Mouse (Mus musculus): ENCODE results near the gene Appl2.

GRCm38 (mm10) chr10:83629190-83629781 is 19.3 kb downstream of the Appl2 start:
- TF ChIP-seq TAL1 (IDR thresholded peaks at IDR 0.05; ENCODE audit: low read length) (no peak), EP300 (IDR thresholded peaks at IDR 0.05; ENCODE audit: low read depth in 1 of 2, low read length in 2 of 2) (no peak), POLR2AphosphoS2 (IDR thresholded peaks at IDR 0.05; ENCODE audit: low read length) (no peak), MAX (IDR thresholded peaks at IDR 0.05; ENCODE audit: low read length) (no peak), CTCF (IDR thresholded peaks at IDR 0.05 in 2 of 3, conservative IDR thresholded peaks at IDR 0.05 in 1 of 3; ENCODE audit: control insufficient read depth in 1 of 3, insufficient read depth in 1 of 3, low read depth in 2 of 3, low read length in 3 of 3, poor library complexity in 1 of 3, severe bottlenecking in 1 of 3) (no peak), HCFC1 (IDR thresholded peaks at IDR 0.05; ENCODE audit: low read depth, low read length) (no peak), POLR2A (IDR thresholded peaks at IDR 0.05; ENCODE audit: control insufficient read depth in 1 of 2, insufficient read depth in 1 of 2, low read depth in 1 of 2, low read length in 2 of 2, poor library complexity in 1 of 2) (no peak), RAD21 (IDR thresholded peaks at IDR 0.05; ENCODE audit: low read depth, low read length) (no peak), MAZ (IDR thresholded peaks at IDR 0.05; ENCODE audit: low read depth, low read length) (no peak), SMC3 (IDR thresholded peaks at IDR 0.05; ENCODE audit: low read depth, low read length) (no peak)
